Mouse (Mus musculus) layer of hippocampus, adult 18-20 months (tissue): ENCODE results near the gene Trnau1ap. TPM values are rescaled to one million over a fixed set of nuclear protein-coding genes. Genes with fewer than 3 reads are reported as not detected.

Source experiments
- DNase-seq, 2 experiments: peaks; one replicate each; pipeline ENCODE4 v3.0.0; 2022; ENCODE audit warnings: low spot score in 2 of 2
- long read RNA-seq: library from polyadenylated mRNA; stranded (forward); transcript quantifications from one replicate; pipeline ENCODE4 v2.0.0, GENCODE M21; 2021
- total RNA-seq, 2 experiments: library from RNA; stranded (reverse); gene quantifications; 2 replicates each; pipeline ENCODE4 v1.2.3; 2021

Trnau1ap gene
- total RNA-seq: 10 to 100 TPM; 21.9 to 22.0 TPM
- long read RNA-seq, transcript Trnau1ap-201 (9 exons, 1,130 nt): major isoform, 8 of 18 reads
- long read RNA-seq, partial matches to known transcripts: 3 of 18 reads
- long read RNA-seq, other reads (novel, unspliced or antisense): 3 of 18 reads

- DNase-seq: peak; percentile 65 to 81
Observed at GRCm38 (mm10) chr4:132329115-132329834, at the start of gene Trnau1ap. Trnau1ap (minus strand) TSS chr4:132329538.

GRCm38 (mm10) chr4:132373820-132374219 is 44.5 kb upstream of the Trnau1ap start:
- no peak for DNase-seq

- DNase-seq: no peak
Observed at GRCm38 (mm10) chr4:132369953-132370750, 40.8 kb upstream of the Trnau1ap start.

GRCm38 (mm10) chr4:132367480-132368201 is 38.3 kb upstream of the Trnau1ap start:
- DNase-seq: no peak

- no peak for DNase-seq
Observed at GRCm38 (mm10) chr4:132365450-132366060, 36.2 kb upstream of the Trnau1ap start.

- no peak for DNase-seq
Observed at GRCm38 (mm10) chr4:132363487-132363886, 34.1 kb upstream of the Trnau1ap start.

GRCm38 (mm10) chr4:132359510-132359909 is 30.2 kb upstream of the Trnau1ap start:
- no peak for DNase-seq

- peak in 1 of 2 experiments; percentile 26 for DNase-seq
Observed at GRCm38 (mm10) chr4:132356170-132356569, 26.8 kb upstream of the Trnau1ap start.

- no peak for DNase-seq
Observed at GRCm38 (mm10) chr4:132355403-132355802, 26.1 kb upstream of the Trnau1ap start.

- DNase-seq: no peak
Observed at GRCm38 (mm10) chr4:132354571-132354970, 25.2 kb upstream of the Trnau1ap start.

GRCm38 (mm10) chr4:132353481-132353885 is 24.1 kb upstream of the Trnau1ap start, which contains the start of gene Rcc1:
Rcc1 (minus strand) TSS chr4:132353605.
- DNase-seq: peak; percentile 84 to 95

- no peak for DNase-seq
Observed at GRCm38 (mm10) chr4:132352739-132353138, 23.4 kb upstream of the Trnau1ap start.

GRCm38 (mm10) chr4:132351401-132351800 is 22.1 kb upstream of the Trnau1ap start:
- no peak for DNase-seq

- DNase-seq: no peak
Observed at GRCm38 (mm10) chr4:132350854-132351253, 21.5 kb upstream of the Trnau1ap start.

- no peak for DNase-seq
Observed at GRCm38 (mm10) chr4:132350123-132350740, 20.9 kb upstream of the Trnau1ap start.

GRCm38 (mm10) chr4:132349495-132350122 is 20.3 kb upstream of the Trnau1ap start:
- DNase-seq: no peak

GRCm38 (mm10) chr4:132346661-132347060 is 17.3 kb upstream of the Trnau1ap start:
- no peak for DNase-seq

GRCm38 (mm10) chr4:132346261-132346660 is 16.9 kb upstream of the Trnau1ap start:
- no peak for DNase-seq

- no peak for DNase-seq
Observed at GRCm38 (mm10) chr4:132345843-132346212, 16.5 kb upstream of the Trnau1ap start.
